Mouse (Mus musculus): ENCODE data around the gene Lrrfip1.

Gene Lrrfip1

DNA sequence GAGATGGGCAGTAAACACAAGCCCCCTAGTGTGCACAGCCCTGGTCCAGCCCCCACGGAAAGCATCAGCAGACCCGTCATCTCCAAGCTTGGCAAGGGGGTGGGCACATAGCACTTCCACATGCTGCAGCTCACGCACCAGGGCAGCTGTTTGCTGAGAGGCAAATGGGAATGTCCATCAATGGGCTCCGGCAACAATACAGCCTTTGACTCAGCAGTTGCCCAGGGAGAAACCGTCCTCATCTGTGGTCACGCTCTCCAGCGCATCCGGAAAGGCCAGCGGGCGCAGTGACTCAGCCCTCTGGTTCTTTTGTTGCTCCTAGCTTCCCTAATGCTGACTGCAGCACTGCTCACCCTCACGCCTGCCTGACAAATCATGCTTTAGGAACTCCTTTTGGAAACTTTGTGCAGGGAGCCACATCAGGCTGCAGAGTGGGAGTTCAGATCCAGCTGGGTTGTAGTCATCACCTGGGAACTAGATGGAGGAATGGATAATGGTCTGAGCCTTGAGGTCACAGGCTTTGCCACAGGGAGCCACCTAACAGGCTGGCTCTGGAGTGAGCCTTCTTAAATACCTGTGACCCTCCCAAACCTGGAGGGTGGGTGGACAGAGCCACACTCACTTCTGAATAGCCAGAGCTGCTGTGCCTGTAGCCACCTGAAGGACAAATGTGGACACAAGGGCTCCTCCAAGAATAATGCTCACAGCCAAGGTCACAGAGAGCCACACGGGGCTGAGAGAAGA, 23.5 kb upstream of the Lrrfip1 start:
- no peaks in the 10 kb centered on the region for H3K36me3 ChIP-seq (ENCODE audit: control insufficient read depth, insufficient read depth, low read length, poor library complexity, severe bottlenecking)
- DNase-seq (ENCODE audit: low read depth, low spot score) = no peak

DNA sequence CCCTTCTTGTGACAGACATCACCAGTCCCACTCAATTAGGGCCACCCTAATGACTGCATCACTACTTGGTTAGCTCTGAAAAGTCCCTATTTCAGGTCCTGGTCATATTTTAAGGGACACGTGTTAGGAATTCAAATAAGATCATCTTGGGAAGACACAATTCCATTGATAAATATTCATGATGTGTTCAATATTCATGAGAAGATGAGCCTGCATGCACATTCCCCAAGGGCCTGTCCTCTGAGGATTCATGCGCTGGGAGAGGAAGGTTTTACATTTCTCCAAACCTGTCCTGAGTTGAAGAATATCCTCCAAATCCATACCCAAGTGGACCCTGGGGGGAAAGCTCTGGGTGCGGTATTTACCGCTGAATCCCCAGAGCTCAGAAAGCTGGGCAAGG, 22.6 kb upstream of the Lrrfip1 start:
- DNase-seq (ENCODE audit: low read depth, low spot score) = no peak
- no peaks in the 10 kb centered on the region for H3K36me3 ChIP-seq (ENCODE audit: control insufficient read depth, insufficient read depth, low read length, poor library complexity, severe bottlenecking)
- no peaks in the 10 kb centered on the region for H3K27me3 ChIP-seq (ENCODE audit: control insufficient read depth, insufficient read depth, low read length, poor library complexity, severe bottlenecking)

More for the DNA sequence above, 23.5 kb upstream of the Lrrfip1 start:
- H3K27me3 ChIP-seq (ENCODE audit: control insufficient read depth, insufficient read depth, low read length, poor library complexity, severe bottlenecking) = no peaks in the 10 kb centered on the region

DNA sequence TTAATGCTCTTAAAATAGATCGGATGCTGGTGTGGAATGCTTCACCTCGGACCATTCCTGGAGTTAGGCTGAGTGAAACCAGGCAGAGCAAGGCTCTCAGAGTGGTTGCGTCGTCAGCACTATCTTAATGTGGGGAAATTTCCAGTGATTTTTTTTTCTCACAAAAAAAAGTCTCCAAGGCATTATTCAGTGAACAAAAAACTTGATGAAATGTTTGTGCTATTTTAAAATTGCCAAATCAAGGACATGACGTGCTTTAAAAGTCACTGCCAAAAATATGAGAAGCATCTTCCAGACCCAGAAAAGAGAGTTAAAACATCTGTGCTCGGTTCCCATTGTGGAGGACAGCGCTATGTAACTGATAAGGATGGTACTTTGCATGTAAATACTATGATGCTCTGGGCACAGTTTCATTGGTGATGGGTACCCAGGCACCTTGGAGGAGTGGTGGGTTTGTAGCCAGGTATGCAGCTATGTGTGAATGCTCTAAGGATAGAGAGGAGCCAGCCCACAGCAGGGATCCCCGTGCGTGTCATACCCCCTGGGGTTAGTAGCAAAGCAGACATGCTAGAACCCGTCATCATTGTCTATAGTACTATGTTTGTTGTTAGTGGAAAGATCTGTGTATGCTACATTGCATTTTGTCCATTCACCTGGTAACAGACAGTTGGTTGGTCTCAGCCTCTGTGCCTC, 17.8 kb upstream of the Lrrfip1 start:
- no peaks in the 10 kb centered on the region for H3K36me3 ChIP-seq (ENCODE audit: control insufficient read depth, insufficient read depth, low read length, poor library complexity, severe bottlenecking)
- H3K27me3 ChIP-seq (ENCODE audit: control insufficient read depth, insufficient read depth, low read length, poor library complexity, severe bottlenecking) = no peaks in the 10 kb centered on the region
- DNase-seq (ENCODE audit: low read depth, low spot score) = no peak

GRCm38 (mm10) chr1:90981346-90981745, 17.2 kb upstream of the Lrrfip1 start:
- no peaks in the 10 kb centered on the region for H3K27me3 ChIP-seq (ENCODE audit: control insufficient read depth, insufficient read depth, low read length, poor library complexity, severe bottlenecking)
- no peaks in the 10 kb centered on the region for H3K36me3 ChIP-seq (ENCODE audit: control insufficient read depth, insufficient read depth, low read length, poor library complexity, severe bottlenecking)
- DNase-seq (ENCODE audit: low read depth, low spot score) = no peak

- DNase-seq (ENCODE audit: low read depth, low spot score) = no peak
- Histone ChIP-seq H3K36me3 (ENCODE audit: control insufficient read depth, insufficient read depth, low read length, poor library complexity, severe bottlenecking) (no peaks in the 10 kb centered on the region), H3K27me3 (ENCODE audit: control insufficient read depth, insufficient read depth, low read length, poor library complexity, severe bottlenecking) (no peaks in the 10 kb centered on the region)
Measured at GRCm38 (mm10) chr1:90995916-90996315, 2.6 kb upstream of the Lrrfip1 start.

- DNase-seq (ENCODE audit: low read depth, low spot score) = no peak
- H3K27me3 ChIP-seq (ENCODE audit: control insufficient read depth, insufficient read depth, low read length, poor library complexity, severe bottlenecking) = no peaks in the 10 kb centered on the region
Measured at GRCm38 (mm10) chr1:90997136-90997535, 1.4 kb upstream of the Lrrfip1 start.

DNA sequence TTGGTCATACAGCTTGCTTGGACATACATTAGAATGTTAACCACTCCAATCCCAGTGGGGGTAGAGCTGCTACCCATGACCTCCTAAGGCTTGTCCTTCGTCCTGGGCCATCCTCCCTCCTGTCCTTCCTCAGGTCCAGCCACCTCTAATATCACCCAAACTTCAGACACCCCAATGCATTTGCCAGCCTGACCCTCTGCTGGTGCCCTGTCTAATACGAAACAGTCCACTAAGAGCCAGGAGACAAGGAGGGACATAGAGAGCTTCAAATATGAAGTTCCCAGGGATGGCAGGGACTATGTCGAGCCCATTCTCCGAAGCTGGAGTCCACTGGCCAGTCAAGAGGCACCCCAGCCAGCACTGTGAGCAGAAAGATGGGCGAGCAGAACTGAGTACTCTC, 896 bp upstream of the Lrrfip1 start:
- DNase-seq (ENCODE audit: low read depth, low spot score) = no peak
- H3K27me3 ChIP-seq (ENCODE audit: control insufficient read depth, insufficient read depth, low read length, poor library complexity, severe bottlenecking) = no peaks in the 10 kb centered on the region

More at GRCm38 (mm10) chr1:90997136-90997535, 1.4 kb upstream of the Lrrfip1 start:
- H3K36me3 ChIP-seq (ENCODE audit: control insufficient read depth, insufficient read depth, low read length, poor library complexity, severe bottlenecking) = no peaks in the 10 kb centered on the region

DNA sequence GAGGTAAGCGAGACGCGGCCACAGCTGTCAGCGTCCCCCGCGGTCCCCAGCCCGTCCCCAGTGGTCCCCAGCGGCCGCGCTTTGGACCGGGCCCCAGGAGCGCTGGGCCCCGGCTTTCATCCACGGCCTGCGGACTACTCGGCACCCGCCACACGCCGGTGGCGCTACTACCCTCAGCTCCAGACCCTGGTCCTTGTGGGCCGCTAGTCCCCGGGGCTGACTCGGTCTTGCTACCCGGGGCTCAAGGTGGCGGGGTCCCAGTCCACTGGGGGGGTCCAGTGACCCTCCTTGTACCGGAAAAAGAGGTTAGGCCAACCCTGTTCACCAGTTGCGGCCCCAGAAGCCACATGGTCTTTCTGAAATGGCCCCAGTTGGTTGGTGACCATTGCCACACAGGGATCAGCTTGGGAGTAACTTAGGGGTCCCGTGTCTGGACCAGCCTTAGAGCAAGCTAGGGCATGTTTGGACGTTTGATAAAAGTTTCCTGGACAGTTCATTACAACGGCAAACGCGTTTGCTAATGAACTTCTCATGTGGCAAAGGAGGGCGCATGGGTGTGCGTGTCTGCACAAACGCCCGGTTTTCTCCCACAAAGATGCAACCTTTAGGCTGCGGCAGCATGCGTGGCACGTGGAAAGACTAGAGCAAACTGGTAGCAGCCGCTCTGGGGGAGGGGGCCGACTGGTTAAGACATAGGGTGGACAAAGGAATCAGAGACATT, 514 bp downstream of the Lrrfip1 start:
- Histone ChIP-seq H3K27me3 (ENCODE audit: control insufficient read depth, insufficient read depth, low read length, poor library complexity, severe bottlenecking) (no peaks in the 10 kb centered on the region), H3K36me3 (ENCODE audit: control insufficient read depth, insufficient read depth, low read length, poor library complexity, severe bottlenecking) (no peaks in the 10 kb centered on the region)
- DNase-seq (ENCODE audit: low read depth, low spot score) = no peak

More for the DNA sequence above, 896 bp upstream of the Lrrfip1 start:
- H3K36me3 ChIP-seq (ENCODE audit: control insufficient read depth, insufficient read depth, low read length, poor library complexity, severe bottlenecking) = no peaks in the 10 kb centered on the region

DNA sequence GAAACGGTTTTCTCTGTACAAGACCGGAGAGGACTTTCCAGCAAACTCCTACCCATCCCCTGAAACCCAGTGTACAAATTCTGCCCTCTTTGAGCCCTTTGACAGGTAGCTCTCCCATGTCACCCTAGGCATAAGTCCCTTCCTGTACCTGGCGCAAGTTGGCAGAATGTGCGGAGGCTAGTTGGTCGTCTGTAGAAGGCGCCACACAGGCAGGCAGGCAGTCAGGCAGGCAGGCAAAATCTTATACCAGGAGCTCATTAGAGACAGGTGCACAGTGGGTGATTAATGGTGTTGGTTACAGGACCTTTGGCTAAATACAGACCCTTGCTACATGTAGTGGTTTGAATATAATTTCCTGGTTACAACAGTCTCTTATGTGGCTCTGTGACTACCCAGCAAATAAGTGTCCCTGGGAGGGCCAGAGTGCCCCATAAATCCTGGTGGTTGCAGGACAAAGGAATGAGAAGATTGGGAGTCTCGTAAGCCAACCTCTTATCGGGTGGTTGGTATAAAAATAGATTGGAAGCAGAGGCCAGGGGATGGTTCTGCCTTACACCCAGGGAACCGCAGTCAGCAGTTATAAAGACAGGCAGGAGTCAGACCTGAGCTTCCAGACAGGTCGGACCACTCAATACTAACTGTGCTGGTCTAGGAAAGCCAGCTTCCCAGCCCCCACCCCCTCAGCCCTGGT, 1.5 kb downstream of the Lrrfip1 start:
- H3K27me3 ChIP-seq (ENCODE audit: control insufficient read depth, insufficient read depth, low read length, poor library complexity, severe bottlenecking) = no peaks in the 10 kb centered on the region
- no peaks in the 10 kb centered on the region for H3K36me3 ChIP-seq (ENCODE audit: control insufficient read depth, insufficient read depth, low read length, poor library complexity, severe bottlenecking)
- no peak for DNase-seq (ENCODE audit: low read depth, low spot score)

DNA sequence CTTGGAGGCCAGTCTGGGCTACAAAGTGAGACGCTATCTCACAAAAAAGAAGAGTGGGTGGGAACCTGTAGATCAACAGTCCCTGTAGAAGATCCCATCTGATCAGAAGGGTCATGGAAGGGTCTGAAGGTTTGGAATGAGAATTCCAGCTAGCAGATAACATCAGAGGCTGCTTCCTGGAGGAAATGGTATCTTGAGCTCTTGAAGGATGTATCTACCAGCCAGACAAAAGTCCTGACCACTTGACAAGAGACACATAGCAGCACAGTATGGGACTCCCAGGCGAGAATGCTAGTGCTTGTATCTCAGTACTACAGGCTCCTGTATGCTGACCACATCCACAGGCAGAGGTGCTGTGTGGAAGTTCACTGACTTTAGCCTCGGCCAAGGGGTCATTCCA, 2.6 kb downstream of the Lrrfip1 start:
- DNase-seq (ENCODE audit: low read depth, low spot score) = no peak
- no peaks in the 10 kb centered on the region for H3K36me3 ChIP-seq (ENCODE audit: control insufficient read depth, insufficient read depth, low read length, poor library complexity, severe bottlenecking)
- H3K27me3 ChIP-seq (ENCODE audit: control insufficient read depth, insufficient read depth, low read length, poor library complexity, severe bottlenecking) = no peaks in the 10 kb centered on the region

GRCm38 (mm10) chr1:91001871-91002539, 3.5 kb downstream of the Lrrfip1 start:
- Histone ChIP-seq H3K36me3 (ENCODE audit: control insufficient read depth, insufficient read depth, low read length, poor library complexity, severe bottlenecking) (no peaks in the 10 kb centered on the region), H3K27me3 (ENCODE audit: control insufficient read depth, insufficient read depth, low read length, poor library complexity, severe bottlenecking) (no peaks in the 10 kb centered on the region)
- DNase-seq (ENCODE audit: low read depth, low spot score) = no peak

DNA sequence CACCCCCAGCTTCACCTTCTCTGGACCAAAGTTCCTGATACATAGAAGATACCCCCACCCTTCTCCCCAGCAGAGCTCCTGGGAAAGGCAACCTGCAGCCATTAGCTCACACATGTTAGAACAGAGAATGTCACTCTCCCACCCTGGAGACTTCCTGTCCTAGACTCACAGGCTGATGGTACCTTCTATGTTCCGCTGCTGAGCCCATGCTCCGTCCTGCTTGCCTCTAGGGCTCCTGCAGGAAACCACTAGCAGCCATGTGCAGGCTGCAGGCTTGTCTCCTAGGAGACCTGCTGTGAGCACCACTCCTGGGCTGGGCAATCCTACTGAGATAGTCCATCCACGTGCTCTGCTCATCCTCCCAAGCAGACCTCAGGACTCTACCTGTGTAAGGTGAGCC, 4.1 kb downstream of the Lrrfip1 start:
- no peak for DNase-seq (ENCODE audit: low read depth, low spot score)
- Histone ChIP-seq H3K27me3 (ENCODE audit: control insufficient read depth, insufficient read depth, low read length, poor library complexity, severe bottlenecking) (no peaks in the 10 kb centered on the region), H3K36me3 (ENCODE audit: control insufficient read depth, insufficient read depth, low read length, poor library complexity, severe bottlenecking) (no peaks in the 10 kb centered on the region)

DNA sequence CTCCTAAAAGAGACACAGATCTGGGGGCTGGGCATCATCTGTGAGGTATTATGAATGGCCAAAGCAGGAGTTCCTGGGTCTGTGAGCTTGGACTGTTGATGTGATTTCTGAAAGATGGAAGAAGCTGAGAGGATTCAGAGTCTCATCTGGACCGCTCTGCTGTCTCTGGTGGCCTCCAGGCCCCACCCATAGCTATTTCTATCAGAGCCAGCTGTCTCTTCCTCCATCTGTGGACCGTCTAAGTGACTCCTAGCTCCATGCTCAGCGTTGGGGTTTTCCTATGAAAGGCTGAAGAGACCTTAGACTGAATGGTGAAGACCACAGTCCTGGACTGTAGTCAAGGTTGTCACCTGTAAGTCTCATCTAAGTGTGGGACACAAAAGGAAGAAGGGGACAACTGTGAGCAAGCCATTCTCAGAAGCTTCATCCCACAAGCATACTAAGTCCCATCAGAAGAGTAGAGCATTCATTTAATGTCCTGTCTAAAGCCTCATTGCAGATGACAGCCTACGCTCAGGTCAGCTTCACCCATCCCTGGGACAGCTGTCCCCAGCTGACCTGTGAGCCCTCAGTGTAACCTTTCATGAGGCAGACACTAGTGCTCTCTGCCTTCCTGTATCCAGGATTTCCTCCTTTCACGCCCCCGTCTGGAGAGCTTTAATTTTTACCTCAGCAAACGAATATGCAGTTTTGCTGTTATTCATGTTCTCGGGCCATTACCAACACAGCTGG, 5.2 kb downstream of the Lrrfip1 start:
- Histone ChIP-seq H3K27me3 (ENCODE audit: control insufficient read depth, insufficient read depth, low read length, poor library complexity, severe bottlenecking) (no peaks in the 10 kb centered on the region), H3K36me3 (ENCODE audit: control insufficient read depth, insufficient read depth, low read length, poor library complexity, severe bottlenecking) (no peaks in the 10 kb centered on the region)
- DNase-seq (ENCODE audit: low read depth, low spot score) = no peak

- Histone ChIP-seq H3K27me3 (ENCODE audit: control insufficient read depth, insufficient read depth, low read length, poor library complexity, severe bottlenecking) (no peaks in the 10 kb centered on the region), H3K36me3 (ENCODE audit: control insufficient read depth, insufficient read depth, low read length, poor library complexity, severe bottlenecking) (no peaks in the 10 kb centered on the region)
- no peak for DNase-seq (ENCODE audit: low read depth, low spot score)
Measured at GRCm38 (mm10) chr1:91006037-91006436, 7.5 kb downstream of the Lrrfip1 start.

All from splenic B cell, adult 2 months (primary cell).